Mouse (Mus musculus) heart, embryonic 13.5 days (tissue): ENCODE data around the gene Fcamr. TPM values are rescaled to one million over a fixed set of nuclear protein-coding genes. Genes with fewer than 3 reads are reported as not detected.

Experiments
- ATAC-seq: fragments of 200-750 bp; cut with Nextera tagmentation; 2 replicates; pipeline ENCODE4 v1.8.0; 2017; ENCODE audit warnings: moderate TSS enrichment; ENCODE audit not compliant: insufficient number of reproducible peaks, low FRiP score, low TSS enrichment; ENCODE audit errors: extremely low read depth
- H3K27ac ChIP-seq: fragments of 300-500 bp; sonication (generic); replicated peaks from 2 replicates; pipeline ENCODE4 v1.5.1; 2015; ENCODE audit warnings: moderate library complexity, mild to moderate bottlenecking, inconsistent platforms
- H3K27me3 ChIP-seq: fragments of 300-500 bp; sonication (generic); replicated peaks from 2 replicates; pipeline ENCODE4 v1.6.1; 2015; ENCODE audit warnings: mild to moderate bottlenecking, inconsistent platforms
- H3K36me3 ChIP-seq: fragments of 300-500 bp; sonication (generic); 2 replicates; pipeline ENCODE4 v1.6.1; 2015; ENCODE audit warnings: mild to moderate bottlenecking, inconsistent platforms
- H3K4me1 ChIP-seq: fragments of 300-500 bp; sonication (generic); 2 replicates; pipeline ENCODE4 v1.6.1; 2015; ENCODE audit warnings: inconsistent platforms
- H3K4me2 ChIP-seq: fragments of 300-500 bp; sonication (generic); 2 replicates; pipeline ENCODE4 v1.6.1; 2015; ENCODE audit warnings: inconsistent platforms, mild to moderate bottlenecking, moderate library complexity
- H3K4me3 ChIP-seq: fragments of 300-500 bp; sonication (generic); 2 replicates; pipeline ENCODE4 v1.5.1; 2015; ENCODE audit warnings: moderate library complexity, mild to moderate bottlenecking, inconsistent platforms
- H3K9ac ChIP-seq: fragments of 300-500 bp; sonication (generic); 2 replicates; pipeline ENCODE4 v1.6.1; 2015; ENCODE audit warnings: inconsistent platforms, mild to moderate bottlenecking, moderate library complexity
- H3K9me3 ChIP-seq: fragments of 300-500 bp; sonication (generic); 2 replicates; pipeline ENCODE4 v1.6.1; 2016; ENCODE audit warnings: inconsistent platforms
- WGBS: fragments of 180-500 bp; shearing (Covaris S2); methylation state at CpG from one replicate; pipeline ENCODE4 v1.1.7; 2015; ENCODE audit warnings: mixed read lengths; 5-methylcytosine and 5-hydroxymethylcytosine counted together
- polyA plus RNA-seq: library from polyadenylated mRNA; unstranded; fragments of >200 nt; fragmentation: Nextera tagmentation; extraction: Ambion mirVana; gene quantifications from 2 replicates; pipeline ENCODE4 v1.2.1, GENCODE M21; 2015

Fcamr gene
- polyA plus RNA-seq, 1 experiment from 2014 or later: not detected

- no peaks in the 10 kb centered on the region for H3K9me3 ChIP-seq
- H3K27ac ChIP-seq: no peak overlapping the region
- no peaks in the 10 kb centered on the region for H3K36me3 ChIP-seq
- 75% methylated on average over 1 of the region's 1 CpGs for WGBS
- no peak overlapping the region for H3K4me2 ChIP-seq
- H3K4me1 ChIP-seq: no peaks in the 10 kb centered on the region
- H3K9ac ChIP-seq: no peak overlapping the region
- peaks cover 13% of the 10 kb centered on the region for H3K27me3 ChIP-seq
- H3K4me3 ChIP-seq: no peak overlapping the region
- no peak for ATAC-seq
These were observed 24.1 kb upstream of the Fcamr start for GRCm38 (mm10) chr1:130776645-130777044.

DNA sequence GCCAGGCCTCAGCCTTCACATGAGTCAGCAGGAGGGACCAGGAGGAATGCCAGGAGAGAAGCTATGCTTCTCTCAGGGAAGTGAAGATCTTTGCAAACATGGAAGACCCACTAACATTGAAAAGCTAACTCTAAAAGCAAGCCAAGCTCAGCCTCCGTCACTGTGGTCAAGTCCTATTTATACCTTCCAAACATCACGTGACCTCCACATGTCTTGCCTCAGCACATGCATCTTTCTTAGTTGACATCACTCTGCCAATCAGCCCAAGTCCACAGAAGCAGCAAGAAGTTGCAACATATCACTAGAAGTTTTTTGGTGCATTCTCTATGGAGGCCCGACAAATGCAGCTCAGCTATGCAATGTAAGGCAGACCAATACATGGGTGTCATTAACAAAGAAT is 20.8 kb upstream of the Fcamr start:
- H3K4me1 ChIP-seq: peaks cover 12% of the 10 kb centered on the region; the same call in 1 of the 2 replicates
- ATAC-seq: no peak
- H3K9ac ChIP-seq: no peak overlapping the region
- H3K9me3 ChIP-seq: no peaks in the 10 kb centered on the region
- H3K4me2 ChIP-seq: no peak overlapping the region
- no peaks in the 10 kb centered on the region for H3K36me3 ChIP-seq
- WGBS: 63% methylated on average over 3 of the region's 3 CpGs
- H3K4me3 ChIP-seq: no peak overlapping the region
- no peak overlapping the region for H3K27ac ChIP-seq
- H3K27me3 ChIP-seq: peaks cover 16% of the 10 kb centered on the region

- ATAC-seq: no peak
- Histone ChIP-seq H3K36me3 (no peaks in the 10 kb centered on the region), H3K27me3 (peaks cover 19% of the 10 kb centered on the region), H3K4me1 (peaks cover 12% of the 10 kb centered on the region; the same call in 1 of the 2 replicates), H3K27ac (no peak overlapping the region), H3K9me3 (no peaks in the 10 kb centered on the region), H3K4me3 (no peak overlapping the region), H3K4me2 (no peak overlapping the region), H3K9ac (no peak overlapping the region)
- 19% methylated on average over 4 of the region's 4 CpGs for WGBS
These were observed 16.6 kb upstream of the Fcamr start for GRCm38 (mm10) chr1:130784054-130784453.

- H3K4me2 ChIP-seq: no peak overlapping the region
- WGBS: 36% methylated on average over 4 of the region's 4 CpGs
- no peak overlapping the region for H3K4me3 ChIP-seq
- no peak overlapping the region for H3K27ac ChIP-seq
- 0 out of 2 replicates have a peak, but pooled peaks cover 2% of the 10 kb centered on the region for H3K9me3 ChIP-seq
- peaks cover 19% of the 10 kb centered on the region for H3K27me3 ChIP-seq
- peaks cover 12% of the 10 kb centered on the region; the same call in 1 of the 2 replicates for H3K4me1 ChIP-seq
- ATAC-seq: no peak
- H3K9ac ChIP-seq: no peak overlapping the region
- H3K36me3 ChIP-seq: no peaks in the 10 kb centered on the region
These were observed 13.7 kb upstream of the Fcamr start for GRCm38 (mm10) chr1:130787001-130787400.

DNA sequence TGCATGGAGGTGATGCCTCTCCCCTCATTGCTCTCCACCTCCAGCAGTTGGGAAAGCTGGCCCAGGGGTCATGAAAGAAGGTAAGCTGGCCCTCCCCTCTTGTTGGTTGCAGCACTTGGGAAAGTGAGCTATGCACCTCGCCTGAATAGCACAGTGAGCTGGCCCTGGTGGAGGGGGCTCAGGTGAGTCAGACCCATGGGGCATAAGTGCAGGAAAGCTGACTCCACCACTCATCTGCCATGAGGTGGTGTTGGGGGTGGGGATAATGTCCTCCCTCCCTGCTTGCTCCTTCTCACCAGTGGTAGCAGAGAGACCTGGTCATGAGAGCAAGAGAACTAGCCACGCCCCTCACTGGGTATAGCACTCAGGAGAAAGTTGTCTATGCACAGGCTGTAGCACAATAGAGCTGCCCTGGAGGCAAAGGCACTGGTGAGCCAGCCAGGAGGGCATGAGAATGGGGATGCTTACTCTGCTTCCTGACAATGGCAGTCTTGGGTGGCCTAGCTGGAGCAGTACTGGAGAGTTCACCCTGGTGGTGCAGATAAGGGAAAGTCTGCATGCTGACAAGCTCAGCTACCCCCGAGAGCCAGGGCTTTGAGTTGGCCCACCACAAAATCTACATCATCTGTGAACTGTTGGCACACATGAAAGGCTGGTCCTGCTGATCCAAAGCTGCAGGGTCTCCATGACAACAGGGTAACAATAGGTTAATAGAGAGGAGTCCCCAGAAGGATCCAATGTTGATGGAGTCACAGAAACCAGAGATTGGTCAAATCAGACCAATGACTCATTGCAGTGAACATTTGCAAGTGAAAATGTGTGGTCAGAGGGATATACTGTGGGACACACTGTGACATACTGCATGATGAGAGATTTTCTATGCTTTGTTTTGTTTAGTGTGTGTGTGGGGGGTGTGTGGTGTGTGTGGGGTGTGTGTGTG is 10.9 kb upstream of the Fcamr start:
- H3K4me2 ChIP-seq: no peak overlapping the region
- no peaks in the 10 kb centered on the region for H3K4me1 ChIP-seq
- H3K9me3 ChIP-seq: 0 out of 2 replicates have a peak, but pooled peaks cover 5% of the 10 kb centered on the region
- ATAC-seq: no peak
- peaks cover 17% of the 10 kb centered on the region for H3K27me3 ChIP-seq
- no peak overlapping the region for H3K9ac ChIP-seq
- whole genome bisulfite sequencing: 54% methylated on average over 3 of the region's 3 CpGs
- no peak overlapping the region for H3K4me3 ChIP-seq
- H3K36me3 ChIP-seq: no peaks in the 10 kb centered on the region
- H3K27ac ChIP-seq: no peak overlapping the region

DNA sequence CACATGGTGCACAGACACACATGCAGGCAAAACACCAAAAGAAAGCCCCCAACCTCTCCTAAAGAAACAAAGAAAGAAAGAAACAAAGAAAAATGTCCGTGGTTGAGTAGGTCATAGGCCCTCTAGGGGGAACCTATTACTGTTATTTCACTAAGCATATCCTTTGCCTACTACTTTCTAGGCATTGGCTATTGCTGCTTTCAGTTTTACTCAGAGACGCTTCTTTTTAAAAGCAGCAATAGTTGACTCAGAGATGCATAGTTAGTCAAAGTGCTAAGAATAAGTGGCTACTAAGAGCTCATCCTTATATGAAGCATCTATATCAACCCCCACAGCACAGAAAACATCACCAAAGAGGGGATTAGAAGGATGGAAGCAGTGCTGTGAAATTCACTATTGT is 5.4 kb upstream of the Fcamr start:
- no peak overlapping the region for H3K4me2 ChIP-seq
- H3K4me1 ChIP-seq: no peaks in the 10 kb centered on the region
- no peaks in the 10 kb centered on the region for H3K36me3 ChIP-seq
- H3K4me3 ChIP-seq: no peak overlapping the region
- H3K9ac ChIP-seq: no peak overlapping the region
- 76% methylated on average over 2 of the region's 2 CpGs for WGBS
- 0 out of 2 replicates have a peak, but pooled peaks cover 5% of the 10 kb centered on the region for H3K9me3 ChIP-seq
- H3K27me3 ChIP-seq: 0 out of 2 replicates have a peak, but pooled peaks cover 8% of the 10 kb centered on the region
- no peak for ATAC-seq
- no peak overlapping the region for H3K27ac ChIP-seq

- no peak for ATAC-seq
- H3K27ac ChIP-seq: no peak overlapping the region
- no peak overlapping the region for H3K4me2 ChIP-seq
- no peak overlapping the region for H3K9ac ChIP-seq
- H3K4me1 ChIP-seq: no peaks in the 10 kb centered on the region
- H3K27me3 ChIP-seq: 0 out of 2 replicates have a peak, but pooled peaks cover 11% of the 10 kb centered on the region
- no peak overlapping the region for H3K4me3 ChIP-seq
- H3K36me3 ChIP-seq: no peaks in the 10 kb centered on the region
- H3K9me3 ChIP-seq: 0 out of 2 replicates have a peak, but pooled peaks cover 2% of the 10 kb centered on the region
- 75% methylated on average over 8 of the region's 8 CpGs for WGBS
These were observed 3.6 kb upstream of the Fcamr start for GRCm38 (mm10) chr1:130796967-130797684.

DNA sequence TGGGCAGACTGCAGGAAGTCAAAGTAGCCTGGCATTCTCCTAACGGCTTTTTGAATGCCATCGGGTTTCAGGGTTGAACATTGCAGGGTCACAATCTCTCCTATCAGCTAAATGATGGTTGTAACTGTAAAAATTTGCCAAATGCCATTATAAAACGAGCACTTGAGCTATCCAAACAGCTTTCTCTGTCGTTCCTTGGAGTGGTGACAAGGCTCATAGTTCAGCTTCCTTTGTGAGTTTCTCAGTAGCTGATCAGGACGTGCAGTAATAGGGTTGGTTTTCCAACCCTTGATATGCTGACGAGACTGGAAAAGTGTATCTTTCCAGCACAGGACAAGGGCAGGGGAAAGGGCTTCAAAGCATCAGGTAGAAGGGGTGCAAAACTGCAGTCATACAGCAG is 2.7 kb upstream of the Fcamr start:
- Histone ChIP-seq H3K27me3 (0 out of 2 replicates have a peak, but pooled peaks cover 12% of the 10 kb centered on the region), H3K4me1 (peaks cover 5% of the 10 kb centered on the region), H3K27ac (no peak overlapping the region), H3K9me3 (no peaks in the 10 kb centered on the region), H3K4me3 (no peak overlapping the region), H3K4me2 (no peak overlapping the region), H3K9ac (no peak overlapping the region), H3K36me3 (no peaks in the 10 kb centered on the region)
- WGBS: 46% methylated on average over 6 of the region's 6 CpGs
- ATAC-seq: no peak

DNA sequence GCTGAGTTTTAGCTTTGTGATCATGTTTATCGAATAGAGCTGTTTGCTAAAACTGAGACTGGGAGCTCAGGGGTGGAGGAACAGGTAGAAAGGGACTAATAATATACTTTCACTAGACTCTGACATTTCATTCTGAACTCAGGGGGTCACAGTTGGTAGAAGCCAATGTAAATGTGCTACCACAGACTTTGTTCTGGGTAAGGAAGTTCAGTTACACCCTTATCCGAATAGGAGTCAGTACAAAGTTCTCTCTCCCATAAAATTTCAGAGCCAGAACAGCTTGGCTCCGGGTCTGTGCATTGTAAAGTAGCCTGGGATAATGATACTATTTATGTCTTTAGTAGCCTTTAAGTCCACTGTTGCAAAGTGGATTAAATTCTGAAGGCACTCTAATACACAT is 2.2 kb upstream of the Fcamr start:
- Histone ChIP-seq H3K27me3 (0 out of 2 replicates have a peak, but pooled peaks cover 12% of the 10 kb centered on the region), H3K27ac (no peak overlapping the region), H3K9ac (no peak overlapping the region), H3K9me3 (no peaks in the 10 kb centered on the region), H3K36me3 (no peaks in the 10 kb centered on the region), H3K4me2 (no peak overlapping the region), H3K4me3 (no peak overlapping the region), H3K4me1 (peaks cover 10% of the 10 kb centered on the region)
- ATAC-seq: no peak
- WGBS: 64% methylated on average over 3 of the region's 3 CpGs

- Histone ChIP-seq H3K4me2 (no peak overlapping the region), H3K9ac (no peak overlapping the region), H3K9me3 (no peaks in the 10 kb centered on the region), H3K27ac (no peak overlapping the region), H3K4me1 (peaks cover 18% of the 10 kb centered on the region), H3K27me3 (0 out of 2 replicates have a peak, but pooled peaks cover 12% of the 10 kb centered on the region), H3K4me3 (no peak overlapping the region), H3K36me3 (no peaks in the 10 kb centered on the region)
- 95% methylated on average over 2 of the region's 2 CpGs for WGBS
- no peak for ATAC-seq
These were observed 1.3 kb upstream of the Fcamr start for GRCm38 (mm10) chr1:130799399-130799798.

- 84% methylated on average over 2 of the region's 2 CpGs for WGBS
- Histone ChIP-seq H3K4me1 (peaks cover 27% of the 10 kb centered on the region), H3K4me3 (no peak overlapping the region), H3K27ac (no peak overlapping the region), H3K27me3 (0 out of 2 replicates have a peak, but pooled peaks cover 12% of the 10 kb centered on the region), H3K9ac (no peak overlapping the region), H3K4me2 (no peak overlapping the region), H3K9me3 (no peaks in the 10 kb centered on the region), H3K36me3 (no peaks in the 10 kb centered on the region)
- ATAC-seq: no peak
These were observed 809 bp downstream of the Fcamr start for GRCm38 (mm10) chr1:130801511-130801910.
